Mouse (Mus musculus): Measurements from ENCODE around the gene Hcn1.

Hcn1 gene

DNA sequence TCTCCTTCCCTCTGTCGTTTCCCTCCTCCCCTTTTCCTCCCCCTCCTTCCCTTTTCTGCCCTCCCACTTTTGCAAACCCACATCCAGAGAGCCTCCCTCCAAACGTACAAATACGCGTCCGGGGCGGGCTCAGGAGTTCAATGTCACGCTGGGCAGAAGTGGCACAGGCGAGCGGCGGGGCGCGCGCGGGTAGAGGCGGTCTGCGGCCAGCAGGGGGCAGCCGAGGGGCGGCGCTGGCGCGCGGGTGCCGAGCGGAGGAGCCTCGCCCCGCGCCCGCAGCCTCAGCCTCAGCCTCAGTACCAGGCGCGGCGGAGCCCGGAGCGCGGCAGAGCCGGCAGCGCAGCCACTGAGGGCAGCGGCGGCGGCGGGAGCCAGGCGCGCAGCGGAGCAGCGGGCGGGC lies at the start of gene Hcn1:
Gene Hcn1, plus strand, starts transcription at position 140 of the 400 bp plus-strand sequence.
- peak; percentile 81 for DNase-seq (ENCODE audit: low spot score)

DNA sequence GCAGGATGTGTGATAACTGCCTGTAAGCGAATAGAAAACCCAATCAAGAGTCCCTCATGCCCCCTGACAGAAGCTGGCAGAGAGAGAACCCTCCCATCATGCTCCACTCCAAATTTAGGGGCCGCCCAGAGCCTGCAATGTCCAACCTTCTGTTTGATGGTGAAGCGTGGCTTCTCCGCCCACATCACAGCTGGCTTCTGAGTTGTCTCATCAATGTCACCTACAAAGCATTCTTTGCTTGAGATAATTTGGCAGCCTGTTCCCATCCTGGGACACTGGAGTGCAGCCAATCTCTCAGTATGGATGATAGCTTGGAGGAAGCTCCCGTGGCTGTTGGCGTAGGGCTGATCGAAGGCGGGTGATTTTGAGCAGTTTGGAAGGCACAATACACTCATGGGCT lies 34.9 kb upstream of the Hcn1 start:
- DNase-seq (ENCODE audit: low spot score) = no peak

DNA sequence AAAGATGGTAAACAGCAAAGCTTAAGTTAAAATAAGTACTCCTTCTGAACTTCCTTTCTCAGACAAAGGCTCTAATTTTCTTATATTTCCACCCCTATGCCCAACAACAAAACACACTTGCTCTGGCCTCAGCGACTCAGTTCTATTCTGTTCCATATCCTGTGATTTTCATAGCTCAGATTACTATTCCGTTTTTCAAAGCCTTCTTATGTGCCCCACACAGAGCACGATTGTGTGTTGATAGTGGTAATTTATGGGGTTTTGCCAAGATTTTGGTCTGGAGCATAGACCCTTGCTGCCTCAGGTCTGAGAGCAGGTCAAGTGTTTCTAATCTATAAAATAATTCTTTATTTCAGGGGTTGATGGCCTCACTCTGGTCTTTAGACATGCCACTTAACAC lies 30.4 kb upstream of the Hcn1 start:
- DNase-seq (ENCODE audit: low spot score) = no peak

DNA sequence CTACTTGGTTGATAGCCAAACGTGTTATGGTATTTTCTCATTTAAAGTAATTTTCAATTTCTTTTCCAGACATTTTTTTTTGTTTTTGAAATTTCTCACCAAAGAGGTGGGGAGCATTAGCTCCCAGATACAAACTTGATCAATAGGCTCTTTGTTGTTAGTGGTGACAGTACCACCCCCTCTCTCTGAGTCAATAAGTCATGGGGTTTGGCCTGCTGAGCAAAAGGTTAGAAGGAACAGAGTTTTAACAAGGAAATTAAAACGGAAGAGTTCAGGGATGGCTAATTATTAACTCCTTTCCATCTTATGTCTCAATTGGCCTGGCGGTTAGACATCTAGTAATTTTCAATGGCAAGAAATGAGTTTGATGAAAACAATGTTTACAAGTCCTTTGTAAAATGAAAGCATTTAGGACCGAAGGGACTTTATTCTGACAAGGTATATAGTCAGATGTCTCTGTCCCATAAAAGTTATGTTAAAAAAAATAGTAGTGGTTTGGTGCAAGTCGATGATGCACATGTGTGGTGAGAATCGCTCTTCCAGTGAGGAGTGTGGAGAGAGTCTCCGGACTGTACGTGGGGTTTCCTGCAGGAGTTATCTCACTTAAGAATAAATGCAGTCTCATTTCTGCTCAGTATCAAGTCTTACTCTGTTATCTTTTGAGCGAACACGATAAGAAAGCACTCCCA lies 7.5 kb upstream of the Hcn1 start:
- DNase-seq (ENCODE audit: low spot score) = no peak

DNA sequence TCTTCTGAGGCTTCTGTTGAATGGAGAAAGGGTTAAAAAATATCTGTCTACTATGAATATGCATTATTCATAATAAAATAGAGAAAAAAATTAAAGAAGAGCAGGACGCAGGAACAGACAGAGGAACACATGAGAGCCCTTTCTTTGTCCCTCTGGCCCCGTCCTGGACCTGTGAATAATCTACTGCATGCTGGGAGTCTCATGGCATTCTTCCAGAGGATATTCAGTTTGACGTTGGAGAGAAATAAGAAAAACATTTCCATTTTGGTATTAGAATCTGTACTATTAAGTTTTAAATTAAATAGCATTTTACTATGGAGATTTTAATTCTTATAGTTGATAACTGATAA lies 7.0 kb upstream of the Hcn1 start:
- no peak for DNase-seq (ENCODE audit: low spot score)

DNA sequence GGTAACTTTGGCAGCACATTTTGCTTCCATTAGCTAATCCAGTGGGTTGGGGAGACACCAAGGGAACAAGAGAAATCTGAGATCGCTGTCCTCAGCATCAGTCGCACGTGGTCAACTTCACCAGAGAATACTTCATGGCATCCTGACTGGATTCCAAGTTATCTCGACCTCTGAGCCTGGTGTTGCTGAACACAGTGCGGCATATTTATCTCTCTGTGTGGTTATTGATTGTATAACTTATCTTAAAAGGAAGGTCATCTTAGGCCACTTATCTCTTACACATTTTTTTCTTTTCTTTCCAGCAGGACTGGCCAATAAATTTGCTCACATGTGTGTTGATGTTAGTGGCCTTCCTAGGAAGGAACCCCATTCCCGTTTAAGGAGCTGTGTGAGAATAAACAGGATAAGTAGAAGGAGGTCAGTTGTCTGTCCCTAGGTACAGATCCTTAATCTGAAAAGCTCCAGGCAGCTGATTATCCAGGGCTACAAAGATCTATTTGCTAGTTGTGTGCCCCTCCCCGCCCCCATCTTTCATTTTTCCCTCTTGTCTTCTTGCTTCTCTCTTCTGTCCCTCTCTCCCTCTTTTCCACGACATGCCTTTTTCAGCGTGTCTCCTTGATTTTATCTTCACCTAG lies 672 bp upstream of the Hcn1 start:
- no peak for DNase-seq (ENCODE audit: low spot score)

DNA sequence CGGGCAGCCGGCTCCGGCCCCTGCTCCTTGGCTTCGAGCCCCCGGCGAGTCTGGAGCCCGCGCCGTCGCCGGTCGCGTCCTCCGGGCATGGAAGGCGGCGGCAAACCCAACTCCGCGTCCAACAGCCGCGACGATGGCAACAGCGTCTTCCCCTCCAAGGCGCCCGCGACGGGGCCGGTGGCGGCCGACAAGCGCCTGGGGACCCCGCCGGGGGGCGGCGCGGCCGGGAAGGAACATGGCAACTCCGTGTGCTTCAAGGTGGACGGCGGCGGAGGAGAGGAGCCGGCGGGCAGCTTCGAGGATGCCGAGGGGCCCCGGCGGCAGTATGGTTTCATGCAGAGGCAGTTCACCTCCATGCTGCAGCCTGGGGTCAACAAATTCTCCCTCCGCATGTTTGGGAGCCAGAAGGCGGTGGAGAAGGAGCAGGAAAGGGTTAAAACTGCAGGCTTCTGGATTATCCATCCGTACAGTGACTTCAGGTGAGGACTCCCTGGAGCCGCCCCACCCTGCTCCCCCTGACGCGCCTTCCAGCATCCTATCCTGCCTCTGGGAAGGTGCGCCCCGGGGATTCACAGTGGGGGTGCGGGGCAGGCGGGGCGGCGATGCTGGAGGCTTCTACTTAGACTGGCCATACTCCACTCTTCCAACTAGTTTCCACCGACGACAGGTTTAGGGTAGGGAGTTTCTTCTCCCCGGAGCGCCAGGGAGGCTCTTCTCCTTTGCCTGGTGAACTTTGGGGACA lies 668 bp downstream of the Hcn1 start:
- DNase-seq (ENCODE audit: low spot score) = peak; percentile 12

DNA sequence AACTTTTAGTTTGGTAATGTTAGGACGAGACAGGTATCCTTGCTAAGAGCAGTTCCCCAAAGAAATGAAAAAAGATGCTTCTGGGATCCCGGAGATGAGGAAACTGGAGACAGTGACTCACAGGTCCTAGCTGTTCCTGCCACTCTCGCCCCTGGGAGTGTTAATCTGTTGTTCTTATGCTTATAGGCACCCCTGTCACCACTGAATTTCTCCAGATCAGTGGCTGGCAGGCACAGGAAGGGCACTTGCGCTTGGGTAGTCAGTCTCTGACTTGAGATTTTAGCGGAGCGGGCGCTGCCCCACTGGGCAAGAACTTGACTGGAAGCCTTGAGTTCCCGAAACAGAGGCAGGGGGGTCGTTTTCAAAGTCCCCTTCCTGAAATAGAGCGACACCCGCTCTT lies 1.3 kb downstream of the Hcn1 start:
- no peak for DNase-seq (ENCODE audit: low spot score)

DNA sequence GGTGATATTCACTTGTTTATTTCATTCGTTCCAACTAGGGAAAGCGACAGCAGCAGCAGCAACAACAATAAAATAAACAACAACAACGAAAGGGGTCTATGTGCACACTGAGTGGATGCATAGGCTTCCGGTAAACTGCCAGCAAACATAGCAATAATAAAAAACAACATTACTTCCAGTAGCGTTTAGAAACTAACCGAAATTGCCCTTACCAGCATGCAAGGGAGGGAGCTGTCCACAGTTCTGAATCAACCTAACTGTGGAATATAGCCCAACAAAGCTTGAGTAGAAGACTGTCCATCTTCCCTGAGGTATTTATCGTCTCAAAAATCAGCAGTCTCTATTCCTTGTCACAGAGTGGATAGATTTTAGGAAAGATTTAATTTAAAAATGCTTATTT lies 2.0 kb downstream of the Hcn1 start:
- DNase-seq (ENCODE audit: low spot score) = no peak

DNA sequence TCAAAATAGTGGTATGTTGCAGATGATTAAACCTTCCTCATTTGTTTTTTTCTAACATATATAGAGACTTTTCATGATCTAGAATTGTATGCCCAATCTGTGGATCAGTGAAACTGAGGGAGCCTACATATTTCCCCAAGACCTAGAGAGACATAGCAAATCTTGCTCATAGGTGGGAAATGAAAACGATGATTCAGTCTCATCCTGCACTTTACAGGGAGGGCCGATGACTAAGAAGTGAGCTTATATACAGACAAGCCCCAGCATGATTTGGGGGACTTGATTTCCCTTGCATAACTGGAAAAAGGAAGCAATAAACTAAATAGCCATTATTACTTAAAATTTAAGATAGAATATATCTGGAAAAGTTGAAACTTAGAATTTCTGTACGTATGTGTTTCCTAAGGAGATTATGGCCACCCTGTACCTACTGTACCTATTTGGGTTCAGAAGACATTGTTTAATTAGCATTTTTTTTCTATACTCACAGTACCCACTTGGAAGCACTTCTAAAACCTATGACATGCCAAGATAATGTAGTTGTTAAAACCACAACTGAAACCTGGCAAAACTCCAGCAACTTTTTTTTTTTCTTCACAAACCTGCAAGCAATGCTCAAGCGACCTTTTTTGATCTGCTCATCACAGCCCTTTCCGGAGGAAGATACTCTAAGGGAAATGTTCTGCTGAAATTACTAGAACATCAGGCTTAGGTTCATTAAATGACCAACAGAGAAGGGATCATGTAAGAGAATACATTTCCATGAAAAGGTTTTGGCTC lies 3.0 kb downstream of the Hcn1 start:
- DNase-seq (ENCODE audit: low spot score) = no peak

DNA sequence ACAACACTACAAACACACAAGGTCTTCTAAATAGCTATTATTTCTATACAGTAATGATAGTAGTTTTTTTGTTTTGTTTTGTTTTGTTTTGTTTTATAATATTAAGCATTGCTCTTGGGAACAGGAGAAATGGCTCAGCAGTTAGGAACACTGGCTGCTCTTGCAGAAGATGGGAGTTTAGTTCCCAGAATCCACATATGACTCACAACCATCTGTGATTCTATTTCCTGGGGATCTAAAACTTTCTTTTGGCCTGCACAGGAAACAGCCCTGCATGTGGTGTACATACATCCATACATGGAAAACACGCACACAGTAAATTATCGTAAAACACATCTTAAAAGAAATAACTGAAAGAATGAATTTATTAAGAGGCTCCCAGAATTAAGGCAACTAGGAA lies 9.8 kb downstream of the Hcn1 start:
- DNase-seq (ENCODE audit: low spot score) = no peak

DNA sequence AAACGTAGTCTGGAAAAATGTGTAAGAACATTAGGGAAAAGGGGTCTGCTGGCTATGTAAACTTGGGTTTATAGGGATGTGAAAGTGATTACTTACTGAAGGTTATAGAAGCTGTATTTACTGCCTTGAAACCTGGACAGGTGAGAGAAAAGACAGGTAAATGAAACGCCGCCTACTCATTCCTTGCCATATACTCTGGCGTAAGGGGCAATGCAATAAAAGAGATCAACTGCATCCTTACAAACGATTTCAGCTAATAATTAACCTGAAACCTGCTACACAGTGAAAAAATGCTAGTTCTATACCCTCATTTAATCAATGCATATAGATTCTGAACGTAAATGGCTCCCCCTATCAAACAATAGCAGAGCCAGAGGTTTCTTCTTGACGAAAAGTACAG lies 17.4 kb downstream of the Hcn1 start:
- DNase-seq (ENCODE audit: low spot score) = no peak

DNA sequence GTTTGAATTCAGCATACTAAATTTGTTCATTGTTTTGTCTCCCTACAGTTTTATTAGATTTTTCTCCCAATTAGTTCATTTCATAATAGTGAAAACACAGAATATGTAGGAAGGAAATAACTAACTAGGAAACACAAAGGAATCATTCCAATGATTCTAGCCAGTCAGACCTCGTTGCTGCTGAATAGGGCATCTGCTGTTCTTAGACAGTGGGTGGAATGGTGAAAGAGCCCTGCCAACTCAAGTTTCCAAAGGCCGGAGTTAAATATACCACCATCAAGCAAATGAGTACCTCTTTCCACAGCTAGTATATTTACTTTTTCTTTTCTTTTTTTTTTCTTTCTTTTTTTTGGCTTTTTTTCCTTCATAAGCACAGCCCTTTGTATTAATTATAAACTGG lies 55.4 kb downstream of the Hcn1 start:
- no peak for DNase-seq (ENCODE audit: low spot score)

DNA sequence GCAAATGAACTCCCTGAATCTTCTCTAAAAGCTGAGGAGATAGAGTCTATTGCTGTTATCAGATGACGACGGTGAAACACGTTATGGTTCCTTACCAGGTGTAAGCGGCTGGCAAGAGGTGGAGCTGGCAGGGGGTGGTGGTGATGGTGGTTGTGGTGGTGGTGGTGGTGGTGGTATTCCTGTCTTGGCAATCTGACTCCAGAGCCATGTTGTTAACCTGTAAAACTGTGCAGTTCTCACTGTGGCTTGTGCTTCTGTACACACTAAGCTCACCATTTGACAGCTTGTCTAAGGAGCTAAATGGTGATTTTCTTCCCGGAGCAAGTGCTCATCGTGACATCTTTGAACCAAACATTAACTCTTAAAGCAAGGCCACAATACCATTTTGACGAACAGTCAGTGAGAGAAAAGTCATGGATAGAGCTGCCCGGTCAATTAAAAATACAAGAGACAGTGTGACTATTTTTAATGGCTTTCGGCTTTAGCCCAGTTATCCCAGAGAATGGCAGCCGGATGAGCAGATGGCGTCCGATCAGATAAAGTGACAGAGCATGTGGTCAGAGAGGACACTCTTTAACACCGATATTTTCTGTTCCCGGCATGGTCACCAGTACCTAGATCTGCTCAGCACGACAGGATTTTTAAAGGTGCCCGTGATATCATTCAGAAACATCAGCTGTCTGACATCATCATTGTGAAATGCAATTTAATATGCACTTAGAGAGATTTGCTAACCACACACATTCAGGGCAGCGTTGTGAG lies 56.5 kb downstream of the Hcn1 start:
- DNase-seq (ENCODE audit: low spot score) = no peak

DNA sequence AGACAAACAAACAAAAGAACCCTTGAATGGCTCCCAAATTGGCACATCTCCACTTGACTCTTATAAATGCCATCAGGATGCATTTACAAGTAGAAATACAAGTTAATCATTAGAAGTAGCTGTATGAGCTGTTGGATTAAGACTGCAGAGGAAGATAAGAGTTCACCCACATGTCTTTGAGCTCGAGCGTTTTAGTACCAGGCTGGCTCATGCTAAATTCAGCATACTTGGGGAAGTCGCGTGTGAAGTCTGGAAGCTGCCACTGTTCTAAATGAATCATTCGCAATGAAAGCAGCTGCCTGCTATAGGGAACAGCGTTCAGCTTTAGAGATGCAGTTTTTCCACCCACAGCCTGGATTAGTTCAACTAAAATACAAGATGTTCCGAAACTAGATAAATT lies 57.4 kb downstream of the Hcn1 start:
- DNase-seq (ENCODE audit: low spot score) = no peak

DNA sequence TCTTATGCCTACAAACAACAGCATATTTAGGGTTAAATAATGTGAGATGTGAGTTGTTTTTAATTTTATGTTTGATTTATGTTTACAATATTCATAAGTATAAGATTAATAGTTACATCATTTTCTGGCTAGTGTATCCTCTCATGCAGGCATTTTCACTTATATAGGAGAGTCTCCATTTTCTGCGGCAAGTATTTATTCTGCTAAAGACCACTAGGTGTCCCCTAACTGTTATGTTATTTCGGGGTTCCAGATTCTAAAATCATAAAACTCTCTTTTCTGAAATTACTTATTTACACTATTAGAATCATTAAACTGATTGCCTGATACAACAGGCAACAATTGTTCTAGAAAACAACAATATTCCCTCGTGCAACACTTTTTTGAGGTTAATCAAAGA lies 60.5 kb downstream of the Hcn1 start:
- DNase-seq (ENCODE audit: low spot score) = no peak

DNA sequence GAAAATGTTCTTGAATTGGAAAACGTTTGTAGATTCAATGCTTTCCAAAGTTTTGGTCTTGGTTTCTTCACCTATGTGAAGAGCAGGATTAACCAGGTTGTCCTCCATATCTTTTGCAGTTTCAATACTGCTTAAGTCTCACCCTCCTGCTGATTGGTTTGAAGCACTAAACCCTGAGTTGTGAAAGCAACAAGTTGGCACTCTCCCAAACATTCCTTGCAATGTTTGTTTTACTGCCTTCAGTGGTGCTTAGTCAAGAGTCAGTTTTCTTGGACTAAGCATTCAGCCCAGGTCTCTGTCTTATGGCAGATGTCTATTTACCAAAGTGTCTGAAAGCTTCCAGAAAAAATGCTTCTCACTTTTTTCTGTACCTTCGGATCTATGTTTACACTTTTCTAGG lies 67.2 kb downstream of the Hcn1 start:
- no peak for DNase-seq (ENCODE audit: low spot score)

DNA sequence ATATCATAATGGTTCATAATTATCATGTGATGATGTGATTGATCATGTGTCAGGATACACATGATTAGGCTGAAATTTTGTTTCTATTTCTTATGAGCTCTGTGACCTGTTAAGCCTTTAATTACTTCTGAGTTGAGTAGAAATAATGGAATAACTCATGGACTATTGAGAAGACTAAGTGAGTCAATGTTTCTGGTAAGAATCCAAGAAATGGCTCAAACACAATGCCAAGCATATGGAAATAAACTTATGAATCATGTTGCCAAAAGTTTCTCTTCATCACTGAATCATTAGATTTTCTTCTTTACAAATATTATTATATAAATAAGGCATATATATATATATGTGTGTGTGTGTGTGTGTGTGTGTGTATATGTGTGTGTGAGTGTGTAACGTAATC lies 69.7 kb downstream of the Hcn1 start:
- no peak for DNase-seq (ENCODE audit: low spot score)

DNA sequence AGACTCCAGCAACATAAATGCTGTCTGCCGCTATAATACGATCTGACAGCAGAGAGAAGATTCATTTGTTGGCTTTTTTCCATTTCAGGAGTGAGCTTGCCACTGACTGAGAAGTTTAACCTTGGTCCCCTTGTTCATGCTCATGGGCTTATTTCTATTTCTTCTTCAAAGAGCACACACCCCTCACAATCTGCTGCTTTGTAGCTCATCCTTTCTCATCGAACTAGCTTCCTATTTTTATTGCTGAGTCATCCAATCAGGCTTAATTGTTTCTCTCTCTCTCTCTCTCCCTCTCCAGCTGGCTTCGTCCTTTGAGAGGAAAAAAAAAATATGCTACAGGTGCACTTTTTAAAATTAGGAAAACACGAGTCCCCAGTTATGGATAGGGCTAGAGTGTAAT lies 74.3 kb downstream of the Hcn1 start:
- DNase-seq (ENCODE audit: low spot score) = no peak

DNA sequence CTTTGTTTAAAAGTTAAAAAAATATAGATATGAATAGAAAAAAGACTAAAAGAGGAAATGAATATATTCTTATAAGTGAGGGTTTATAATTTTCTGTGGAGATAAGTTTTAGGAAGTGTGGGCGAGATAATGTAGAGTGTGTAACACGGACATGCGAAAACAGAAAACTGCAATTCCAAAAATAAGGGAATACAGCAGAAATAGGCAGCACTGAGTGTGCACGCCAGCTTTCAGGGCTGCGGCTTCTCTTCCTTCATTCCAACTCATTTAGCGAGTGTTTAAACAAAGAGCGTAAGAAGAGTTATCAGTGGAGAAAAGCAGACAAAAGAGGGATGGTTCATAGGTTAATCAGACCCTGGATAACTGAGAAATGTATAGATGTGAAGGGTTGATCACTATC lies 85.5 kb downstream of the Hcn1 start:
- no peak for DNase-seq (ENCODE audit: low spot score)

DNA sequence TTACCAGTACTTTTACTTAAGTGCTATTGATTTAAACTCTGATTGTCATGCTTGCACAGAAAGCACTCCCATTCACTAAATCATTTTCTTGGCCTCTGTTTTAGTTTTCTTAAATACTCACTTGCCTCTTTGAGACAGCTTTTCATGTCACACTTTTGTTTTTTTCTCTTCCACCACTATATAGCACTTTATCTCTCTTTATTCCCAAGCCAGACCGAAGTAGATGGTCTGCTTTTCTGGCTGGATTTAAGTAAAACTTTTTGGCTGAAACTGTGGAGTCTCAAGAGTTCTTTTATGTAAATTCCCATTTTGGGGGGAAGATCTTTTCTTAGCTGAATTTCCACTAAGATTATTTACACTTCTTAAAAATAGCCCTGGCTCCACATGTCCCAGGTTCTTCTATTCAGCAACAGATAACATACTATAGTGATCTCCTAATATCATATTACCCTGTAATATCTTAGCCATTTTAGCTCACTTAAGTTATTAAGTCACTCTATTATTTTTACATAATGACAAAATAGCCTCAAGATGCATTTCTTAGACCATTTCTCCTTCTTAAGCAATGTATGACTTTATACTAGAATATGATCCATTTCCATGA lies 92.7 kb downstream of the Hcn1 start:
- no peak for DNase-seq (ENCODE audit: low spot score)

DNA sequence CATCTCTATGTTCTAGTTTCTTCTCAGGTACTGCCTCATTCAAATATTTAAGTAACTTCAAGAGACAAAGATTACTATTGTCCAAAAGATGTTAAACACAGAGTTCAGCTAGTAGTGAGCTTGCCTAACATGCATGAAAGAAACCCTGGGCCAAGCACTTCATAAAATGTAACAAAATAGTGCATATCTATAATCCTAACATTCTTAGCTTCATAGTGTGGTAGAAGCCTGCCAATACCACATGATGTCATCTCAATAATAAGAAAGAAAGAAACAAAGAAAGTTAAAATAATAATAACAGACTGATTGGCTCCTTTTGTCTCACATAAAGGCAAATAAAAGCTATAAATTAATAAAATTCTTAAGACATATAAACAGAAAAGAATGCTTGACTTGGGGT lies 103.5 kb downstream of the Hcn1 start:
- DNase-seq (ENCODE audit: low spot score) = no peak

All from ovary, postnatal 36 days (tissue).